Mouse (Mus musculus) macrophage (primary cell): Measurements from ENCODE around the gene Pank1. TPM values are rescaled to one million over a fixed set of nuclear protein-coding genes. Genes with fewer than 3 reads are reported as not detected.
A peak's percentile ranks its signal among the peaks of the same experiment; 100 is the strongest.

Experiments
- H3K27ac ChIP-seq: fragments of 350-480 bp; formaldehyde crosslinking; 2 replicates; pipeline ENCODE4 v1.9.0; 2021
- H3K36me3 ChIP-seq: fragments of 350-480 bp; formaldehyde crosslinking; 2 replicates; pipeline ENCODE4 v1.9.0; 2021; ENCODE audit errors: inconsistent target
- H3K4me3 ChIP-seq: fragments of 350-480 bp; formaldehyde crosslinking; 2 replicates; pipeline ENCODE4 v1.9.0; 2021; ENCODE audit errors: inconsistent target
- H3K79me2 ChIP-seq: fragments of 350-480 bp; formaldehyde crosslinking; 2 replicates; pipeline ENCODE4 v1.9.0; 2021; ENCODE audit errors: inconsistent target
- whole genome bisulfite sequencing: methylation state at CpG from one replicate; pipeline ENCODE4 v1.1.7; 2026; ENCODE audit warnings: inconsistent platforms; ENCODE audit not compliant: missing documents; 5-methylcytosine and 5-hydroxymethylcytosine counted together
- polyA plus RNA-seq: library from polyadenylated mRNA; stranded (reverse); fragments of 250-400 nt; gene quantifications from 3 replicates; pipeline ENCODE4 v1.2.4, GENCODE M21; 2018; ENCODE audit warnings: inconsistent platforms

Pank1 gene
- polyA plus RNA-seq, 1 experiment from 2014 or later = 4.2 TPM

DNA sequence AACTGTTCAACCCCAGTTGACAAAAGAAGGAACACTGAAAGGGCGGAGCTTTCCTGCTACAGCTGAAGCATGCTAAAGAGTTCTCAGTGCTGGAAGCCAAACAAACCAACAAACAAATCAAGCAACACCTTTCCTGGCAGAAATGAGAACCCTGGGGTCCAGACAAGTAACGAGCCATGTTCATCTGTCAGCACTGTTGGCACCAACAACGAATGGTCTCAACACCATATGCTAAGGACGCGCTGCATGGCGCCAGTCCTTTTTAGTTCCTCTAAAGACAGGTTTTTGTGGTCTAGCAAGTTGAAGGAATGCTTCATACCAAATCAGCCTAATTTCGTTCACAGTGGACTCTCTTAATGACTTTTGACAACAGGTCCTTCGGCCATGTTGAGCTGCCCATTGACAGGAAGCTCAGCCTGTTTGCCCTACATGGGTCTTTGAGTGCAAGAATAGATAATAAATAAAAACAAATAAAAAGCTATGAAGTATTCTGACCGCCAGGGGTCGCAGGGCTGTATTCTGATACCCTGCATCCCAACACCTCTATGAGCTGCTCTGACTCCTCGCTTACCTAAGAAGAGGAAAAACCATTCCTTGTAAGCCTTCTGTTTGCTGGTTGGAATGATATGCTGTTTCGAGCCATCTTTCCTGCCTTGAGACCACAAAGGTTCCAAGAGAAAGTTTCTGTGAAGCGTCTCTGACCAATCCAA lies 53.2 kb downstream of the Pank1 start:
- H3K4me3 ChIP-seq = no peak overlapping the region
- H3K79me2 ChIP-seq = no peaks in the 10 kb centered on the region
- no peaks in the 10 kb centered on the region for H3K36me3 ChIP-seq
- no peak overlapping the region for H3K27ac ChIP-seq
- 61% methylated on average over 13 of the region's 13 CpGs for WGBS

- no peak overlapping the region for H3K27ac ChIP-seq
Measured at GRCm38 (mm10) chr19:34819577-34820170, 59.6 kb downstream of the Pank1 start.

GRCm38 (mm10) chr19:34815371-34815770 lies 63.9 kb downstream of the Pank1 start:
- no peaks in the 10 kb centered on the region for H3K36me3 ChIP-seq
- no peaks in the 10 kb centered on the region for H3K79me2 ChIP-seq
- 98% methylated on average over 4 of the region's 4 CpGs for WGBS

More at GRCm38 (mm10) chr19:34819577-34820170, 59.6 kb downstream of the Pank1 start:
- no peaks in the 10 kb centered on the region for H3K36me3 ChIP-seq
- 95% methylated on average over 5 of the region's 5 CpGs for WGBS
- H3K79me2 ChIP-seq = no peaks in the 10 kb centered on the region
- no peak overlapping the region for H3K4me3 ChIP-seq

GRCm38 (mm10) chr19:34814696-34815095 lies 64.6 kb downstream of the Pank1 start:
- H3K36me3 ChIP-seq = no peaks in the 10 kb centered on the region
- H3K27ac ChIP-seq = no peak overlapping the region
- H3K79me2 ChIP-seq = no peaks in the 10 kb centered on the region
- WGBS = 88% methylated on average over 4 of the region's 4 CpGs
- H3K4me3 ChIP-seq = no peak overlapping the region

More at GRCm38 (mm10) chr19:34815371-34815770, 63.9 kb downstream of the Pank1 start:
- Histone ChIP-seq H3K27ac (no peak overlapping the region), H3K4me3 (no peak overlapping the region)

- no peak overlapping the region for H3K27ac ChIP-seq
- H3K36me3 ChIP-seq = no peaks in the 10 kb centered on the region
- no peak overlapping the region for H3K4me3 ChIP-seq
- no peaks in the 10 kb centered on the region for H3K79me2 ChIP-seq
- WGBS = 90% methylated on average over 6 of the region's 6 CpGs
Measured at GRCm38 (mm10) chr19:34813961-34814360, 65.3 kb downstream of the Pank1 start.

- no peaks in the 10 kb centered on the region for H3K36me3 ChIP-seq
- no peak overlapping the region for H3K4me3 ChIP-seq
- H3K27ac ChIP-seq = no peak overlapping the region
- no peaks in the 10 kb centered on the region for H3K79me2 ChIP-seq
- 86% methylated on average over 2 of the region's 2 CpGs for whole genome bisulfite sequencing
Measured at GRCm38 (mm10) chr19:34813533-34813932, 65.7 kb downstream of the Pank1 start.

- no peaks in the 10 kb centered on the region for H3K36me3 ChIP-seq
- 100% methylated on average over 4 of the region's 4 CpGs for WGBS
Measured at GRCm38 (mm10) chr19:34812711-34813110, 66.5 kb downstream of the Pank1 start.

DNA sequence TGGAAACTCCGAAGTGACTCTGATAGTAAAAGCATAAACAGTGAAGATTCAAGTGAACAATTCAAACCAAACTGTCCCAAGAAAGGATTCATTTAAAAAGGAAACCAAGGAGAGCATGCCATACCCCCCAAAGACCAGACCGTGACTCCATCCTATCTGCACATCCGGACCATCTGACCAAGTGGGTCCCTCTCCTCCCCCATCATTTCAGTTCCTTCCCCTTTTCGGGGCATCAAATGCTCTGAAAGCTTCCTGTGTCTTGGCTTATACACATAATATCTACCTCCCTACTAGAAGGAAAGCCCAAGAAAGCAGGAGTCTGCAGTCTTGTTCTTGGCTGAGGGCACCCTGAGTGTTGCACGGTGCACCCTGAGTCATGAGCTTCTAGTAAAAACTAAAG lies 72.1 kb downstream of the Pank1 start:
- Histone ChIP-seq H3K27ac (peak overlapping the region; percentile 27), H3K4me3 (no peak overlapping the region)
- 19% methylated on average over 5 of the region's 5 CpGs for WGBS

More at GRCm38 (mm10) chr19:34812711-34813110, 66.5 kb downstream of the Pank1 start:
- Histone ChIP-seq H3K79me2 (no peaks in the 10 kb centered on the region), H3K4me3 (no peak overlapping the region), H3K27ac (no peak overlapping the region)

GRCm38 (mm10) chr19:34805071-34805470 lies 74.2 kb downstream of the Pank1 start:
- Histone ChIP-seq H3K4me3 (no peak overlapping the region), H3K79me2 (no peaks in the 10 kb centered on the region), H3K36me3 (no peaks in the 10 kb centered on the region), H3K27ac (no peak overlapping the region)
- WGBS = 100% methylated on average over 2 of the region's 2 CpGs

More for the DNA sequence above, 72.1 kb downstream of the Pank1 start:
- Histone ChIP-seq H3K79me2 (no peaks in the 10 kb centered on the region), H3K36me3 (no peaks in the 10 kb centered on the region)

- H3K79me2 ChIP-seq = no peaks in the 10 kb centered on the region
- no peak overlapping the region for H3K27ac ChIP-seq
- H3K36me3 ChIP-seq = no peaks in the 10 kb centered on the region
- WGBS = 88% methylated on average over 2 of the region's 2 CpGs
- H3K4me3 ChIP-seq = no peak overlapping the region
Measured at GRCm38 (mm10) chr19:34804531-34804930, 74.7 kb downstream of the Pank1 start.

DNA sequence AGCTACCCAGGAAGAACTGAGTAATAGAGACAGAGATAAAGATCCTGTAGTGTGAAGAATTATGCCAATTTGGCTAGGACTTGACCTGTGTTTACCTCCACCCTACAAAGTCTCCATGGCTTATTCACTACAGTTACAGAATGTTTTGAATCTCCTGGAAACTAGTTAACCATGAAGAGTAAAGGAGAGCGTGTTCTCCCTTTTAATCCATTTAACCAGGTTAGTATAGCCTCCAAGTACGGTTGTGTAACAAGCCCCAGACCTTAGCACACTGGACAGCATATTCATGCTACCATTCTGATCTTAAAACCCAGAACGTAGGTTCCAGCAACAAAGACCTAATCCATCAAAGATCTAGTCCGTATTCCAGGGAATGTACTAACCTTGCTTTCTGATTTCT lies 75.9 kb downstream of the Pank1 start:
- no peak overlapping the region for H3K4me3 ChIP-seq
- no peaks in the 10 kb centered on the region for H3K36me3 ChIP-seq
- no peaks in the 10 kb centered on the region for H3K79me2 ChIP-seq
- 92% methylated on average over 4 of the region's 4 CpGs for WGBS
- H3K27ac ChIP-seq = no peak overlapping the region

- Histone ChIP-seq H3K36me3 (no peaks in the 10 kb centered on the region), H3K27ac (peak overlapping the region; percentile 57), H3K4me3 (no peak overlapping the region), H3K79me2 (no peaks in the 10 kb centered on the region)
- 28% methylated on average over 5 of the region's 6 CpGs for WGBS
Measured at GRCm38 (mm10) chr19:34799644-34800267, 79.5 kb downstream of the Pank1 start.

- no peak overlapping the region for H3K27ac ChIP-seq
- no peaks in the 10 kb centered on the region for H3K36me3 ChIP-seq
- H3K4me3 ChIP-seq = no peak overlapping the region
- 95% methylated on average over 4 of the region's 4 CpGs for WGBS
- H3K79me2 ChIP-seq = no peaks in the 10 kb centered on the region
Measured at GRCm38 (mm10) chr19:34796396-34796795, 82.9 kb downstream of the Pank1 start.

- no peak overlapping the region for H3K27ac ChIP-seq
- 100% methylated on average over 2 of the region's 2 CpGs for WGBS
- H3K36me3 ChIP-seq = no peaks in the 10 kb centered on the region
- H3K79me2 ChIP-seq = no peaks in the 10 kb centered on the region
- H3K4me3 ChIP-seq = no peak overlapping the region
Measured at GRCm38 (mm10) chr19:34782491-34782890, 96.8 kb downstream of the Pank1 start.

DNA sequence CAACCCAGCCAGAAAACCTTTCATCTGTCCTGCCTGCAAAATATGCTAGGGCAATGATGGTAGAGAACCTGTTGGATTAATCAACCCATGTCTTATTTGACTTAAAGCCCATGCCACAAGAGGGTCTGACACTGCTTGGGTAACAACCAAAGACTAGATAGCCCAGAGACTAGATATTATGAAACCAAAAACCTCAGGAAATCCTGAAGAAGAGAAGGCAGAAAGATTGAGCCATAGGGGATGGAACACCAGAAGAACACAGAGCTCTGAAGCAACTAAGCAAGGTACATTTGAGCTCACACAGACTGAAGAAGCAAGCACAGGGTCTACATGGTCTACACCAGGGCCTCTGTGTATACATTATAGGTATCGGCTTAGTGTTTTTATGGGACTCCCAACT lies 100.3 kb downstream of the Pank1 start:
- WGBS = 100% methylated on average over 1 of the region's 1 CpGs

More for the DNA sequence above, 100.3 kb downstream of the Pank1 start:
- no peaks in the 10 kb centered on the region for H3K79me2 ChIP-seq
- H3K36me3 ChIP-seq = no peaks in the 10 kb centered on the region
- H3K4me3 ChIP-seq = no peak overlapping the region
- H3K27ac ChIP-seq = no peak overlapping the region
